Mouse (Mus musculus) spleen, adult 2 months (tissue): Measurements from ENCODE around the gene Hsh2d.

Source experiments
- CTCF ChIP-seq: fragments of 200-500 bp; IDR thresholded peaks from 2 replicates; pipeline ENCODE4 v1.5.1; 2011; ENCODE audit warnings: mild to moderate bottlenecking, inconsistent platforms; ENCODE audit not compliant: insufficient read depth, insufficient read length, insufficient replicate concordance; ENCODE audit errors: extremely low read depth
- POLR2A ChIP-seq: fragments of 200-500 bp; IDR thresholded peaks from 2 replicates; pipeline ENCODE4 v1.6.1; 2011; ENCODE audit warnings: low read depth, low read length, inconsistent platforms

- TF ChIP-seq CTCF (no peak), POLR2A (no peak)
Measured at GRCm38 (mm10) chr8:72240403-72240763, 50.9 kb downstream of the Hsh2d start.
